Mouse (Mus musculus) limb, embryonic 14.5 days (tissue): Measurements from ENCODE around the gene Olfr281. TPM values are rescaled to one million over a fixed set of nuclear protein-coding genes. Genes with fewer than 3 reads are reported as not detected.

Source experiments
- ATAC-seq: fragments of 200-750 bp; cut with Nextera tagmentation; 2 replicates; pipeline ENCODE4 v1.8.0; 2017; ENCODE audit warnings: low read depth, moderate number of reproducible peaks, moderate TSS enrichment; ENCODE audit not compliant: low FRiP score
- DNase-seq: peaks from one replicate; pipeline ENCODE4 v3.0.0-alpha.2; 2015; ENCODE audit warnings: low spot score
- H3K27ac ChIP-seq: fragments of 300-500 bp; sonication (generic); replicated peaks from 2 replicates; pipeline ENCODE4 v1.5.1; 2014; ENCODE audit warnings: low read depth, mild to moderate bottlenecking, low read length, moderate library complexity, mixed read lengths
- H3K27me3 ChIP-seq: fragments of 300-500 bp; sonication (generic); 2 replicates; pipeline ENCODE4 v1.6.1; 2014; ENCODE audit warnings: low read length, mixed read lengths; ENCODE audit not compliant: control insufficient read depth, insufficient read depth
- H3K36me3 ChIP-seq: fragments of 300-500 bp; sonication (generic); 2 replicates; pipeline ENCODE4 v1.6.1; 2014; ENCODE audit warnings: mild to moderate bottlenecking, low read length, moderate library complexity, mixed read lengths; ENCODE audit not compliant: control insufficient read depth, insufficient read depth
- H3K4me1 ChIP-seq: fragments of 300-500 bp; sonication (generic); 2 replicates; pipeline ENCODE4 v1.6.1; 2014; ENCODE audit warnings: antibody characterized with exemption, low read length, mixed read lengths; ENCODE audit not compliant: control insufficient read depth, insufficient read depth
- H3K4me2 ChIP-seq: fragments of 300-500 bp; sonication (generic); replicated peaks from 2 replicates; pipeline ENCODE4 v1.6.1; 2014; ENCODE audit warnings: low read depth, mild to moderate bottlenecking, low read length, moderate library complexity; ENCODE audit not compliant: severe bottlenecking
- H3K4me3 ChIP-seq: fragments of 300-500 bp; sonication (generic); replicated peaks from 2 replicates; pipeline ENCODE4 v1.5.1; 2014; ENCODE audit warnings: low read length
- H3K9ac ChIP-seq: fragments of 300-500 bp; sonication (generic); 2 replicates; pipeline ENCODE4 v1.6.1; 2014; ENCODE audit warnings: mild to moderate bottlenecking, low read depth, low read length, moderate library complexity; ENCODE audit not compliant: severe bottlenecking
- H3K9me3 ChIP-seq: fragments of 300-500 bp; sonication (generic); 2 replicates; pipeline ENCODE4 v1.6.1; 2016; ENCODE audit warnings: low read length; ENCODE audit not compliant: control insufficient read depth
- POLR2A ChIP-seq: fragments of 200-500 bp; IDR thresholded peaks from 2 replicates; pipeline ENCODE4 v1.8.0; 2012; ENCODE audit warnings: inconsistent platforms, mild to moderate bottlenecking, moderate library complexity, borderline replicate concordance; ENCODE audit not compliant: insufficient read depth, insufficient read length; ENCODE audit errors: extremely low read depth
- WGBS: fragments of 180-500 bp; shearing (Covaris S2); extraction: QIAGEN DNeasy Blood & Tissue Kit; methylation state at CpG from one replicate; pipeline ENCODE4 v1.1.7; 2014; 5-methylcytosine and 5-hydroxymethylcytosine counted together
- polyA plus RNA-seq, 2 experiments: library from polyadenylated mRNA; depleted of rRNA in 1 of 2; stranded (reverse) in 1 of 2; unstranded in 1 of 2; fragments of >200 nt; fragmentation: Nextera tagmentation in 1 of 2; extraction: Ambion mirVana in 1 of 2; gene quantifications; 2 replicates each; pipeline versions ENCODE4 v1.2.1 to v1.2.3; 2012 to 2014

Olfr281 gene
- polyA plus RNA-seq, 2 experiments: not detected

DNA sequence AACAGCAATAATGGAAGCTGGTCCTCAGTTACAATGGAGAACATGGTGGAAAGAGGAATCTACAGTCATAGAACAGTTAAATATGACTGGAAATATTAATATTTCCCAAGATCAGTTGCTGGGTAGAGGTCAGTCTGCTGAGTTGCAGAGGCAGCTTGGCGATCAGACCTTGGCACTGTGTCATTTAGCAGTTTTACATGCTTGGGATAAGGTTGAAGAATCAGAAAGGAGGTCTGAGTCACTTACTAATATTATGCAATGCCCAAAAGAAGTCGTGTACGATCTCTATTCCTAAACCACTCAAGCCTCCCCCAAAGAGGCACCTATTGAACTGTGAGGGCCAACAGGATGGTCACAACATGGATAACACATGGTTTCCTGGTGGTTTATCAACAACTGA, 7.8 kb upstream of the Olfr281 start:
- TF ChIP-seq POLR2A: no peak
- Histone ChIP-seq H3K4me3 (no peak overlapping the region), H3K9ac (no peak overlapping the region), H3K36me3 (no peaks in the 10 kb centered on the region), H3K4me2 (no peak overlapping the region), H3K27me3 (no peaks in the 10 kb centered on the region), H3K27ac (no peak overlapping the region), H3K9me3 (no peaks in the 10 kb centered on the region), H3K4me1 (no peaks in the 10 kb centered on the region)
- 79% methylated on average over 3 of the region's 3 CpGs for WGBS
- DNase-seq: no peak
- no peak for ATAC-seq

DNA sequence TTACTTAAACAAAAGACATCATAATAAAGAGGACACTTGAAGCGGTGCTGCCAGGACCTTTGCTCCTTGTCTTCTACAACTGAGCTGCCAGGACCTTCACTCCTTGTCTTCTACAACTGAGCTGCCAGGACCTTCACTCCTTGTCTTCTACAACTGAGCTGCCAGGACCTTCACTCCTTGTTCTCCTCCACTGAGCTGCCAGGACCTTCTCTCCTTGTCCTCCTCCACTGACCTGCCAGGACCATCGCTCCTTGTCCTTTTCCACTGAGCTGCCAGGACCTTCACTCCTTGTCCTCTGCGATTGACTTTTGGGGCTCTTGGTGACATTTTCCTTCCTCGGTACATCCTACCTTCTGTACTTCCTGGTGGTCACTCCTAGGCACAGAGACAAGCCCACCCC, 3.9 kb upstream of the Olfr281 start:
- ATAC-seq (no peak), DNase-seq (no peak)
- 66% methylated on average over 4 of the region's 4 CpGs for WGBS
- Histone ChIP-seq H3K4me2 (no peak overlapping the region), H3K36me3 (no peaks in the 10 kb centered on the region), H3K9ac (no peak overlapping the region), H3K9me3 (no peaks in the 10 kb centered on the region), H3K4me1 (no peaks in the 10 kb centered on the region), H3K27ac (no peak overlapping the region), H3K27me3 (no peaks in the 10 kb centered on the region), H3K4me3 (no peak overlapping the region)
- TF ChIP-seq POLR2A: no peak

DNA sequence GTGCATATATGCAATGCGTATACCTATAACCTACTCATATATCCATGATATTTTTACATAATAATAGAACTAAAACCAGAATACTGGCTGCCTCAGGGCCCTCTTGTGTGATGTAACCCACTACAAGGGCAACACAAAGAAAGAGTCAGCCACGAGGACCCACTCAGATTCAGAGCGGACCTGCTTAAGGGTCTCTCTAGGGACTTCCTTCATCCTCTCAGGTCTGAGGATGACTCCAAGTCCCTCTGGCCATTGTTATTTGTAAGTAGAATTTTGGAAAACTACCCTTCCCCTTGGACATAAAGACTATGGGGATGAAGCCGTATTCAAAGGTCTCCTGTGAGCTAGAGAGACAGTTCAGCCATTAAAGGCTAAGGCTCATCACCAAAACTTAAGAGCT, 17.2 kb downstream of the Olfr281 start, which contains the start of gene OR5BS1P:
Gene OR5BS1P (plus strand): TSS at position 301 of the 400 bp plus-strand sequence.
- no peaks in the 10 kb centered on the region for H3K36me3 ChIP-seq
- DNase-seq: no peak

DNA sequence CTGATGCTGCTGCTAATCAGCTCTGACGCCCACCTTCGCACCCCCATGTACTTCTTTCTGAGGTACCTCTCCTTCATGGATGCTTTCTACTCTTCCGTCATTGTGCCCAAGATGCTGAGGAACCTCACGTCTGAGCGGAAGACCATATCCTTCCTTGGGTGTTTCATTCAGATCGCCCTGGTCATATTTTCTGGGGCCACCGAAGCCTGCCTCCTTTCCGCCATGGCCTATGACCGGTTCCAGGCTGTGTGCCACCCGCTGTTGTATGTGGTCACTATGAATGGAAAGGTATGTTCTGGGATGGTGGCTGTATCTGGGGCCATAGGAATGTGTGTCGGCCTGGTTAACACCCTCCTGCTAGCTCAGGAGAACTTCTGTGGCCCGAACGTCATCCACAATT, 19.2 kb downstream of the Olfr281 start:
- TF ChIP-seq POLR2A: no peak
- H3K4me2 ChIP-seq: no peak overlapping the region
- no peak overlapping the region for H3K4me3 ChIP-seq
- DNase-seq (no peak), ATAC-seq (no peak)
- H3K9ac ChIP-seq: no peak overlapping the region
- no peak overlapping the region for H3K27ac ChIP-seq
- H3K4me1 ChIP-seq: no peaks in the 10 kb centered on the region
- no peaks in the 10 kb centered on the region for H3K36me3 ChIP-seq
- WGBS: 88% methylated on average over 13 of the region's 13 CpGs
- no peaks in the 10 kb centered on the region for H3K27me3 ChIP-seq
- H3K9me3 ChIP-seq: no peaks in the 10 kb centered on the region

More for the DNA sequence above, 17.2 kb downstream of the Olfr281 start, which contains the start of gene OR5BS1P:
- Histone ChIP-seq H3K4me1 (no peaks in the 10 kb centered on the region), H3K9ac (no peak within 1 kb of the TSS), H3K27ac (no peak within 1 kb of the TSS), H3K4me2 (no peak within 1 kb of the TSS), H3K4me3 (no peak within 1 kb of the TSS), H3K27me3 (no peaks in the 10 kb centered on the region), H3K9me3 (no peaks in the 10 kb centered on the region)
- 93% methylated on average over 4 of the region's 4 CpGs for WGBS
- TF ChIP-seq POLR2A: no peak
- ATAC-seq: no peak

DNA sequence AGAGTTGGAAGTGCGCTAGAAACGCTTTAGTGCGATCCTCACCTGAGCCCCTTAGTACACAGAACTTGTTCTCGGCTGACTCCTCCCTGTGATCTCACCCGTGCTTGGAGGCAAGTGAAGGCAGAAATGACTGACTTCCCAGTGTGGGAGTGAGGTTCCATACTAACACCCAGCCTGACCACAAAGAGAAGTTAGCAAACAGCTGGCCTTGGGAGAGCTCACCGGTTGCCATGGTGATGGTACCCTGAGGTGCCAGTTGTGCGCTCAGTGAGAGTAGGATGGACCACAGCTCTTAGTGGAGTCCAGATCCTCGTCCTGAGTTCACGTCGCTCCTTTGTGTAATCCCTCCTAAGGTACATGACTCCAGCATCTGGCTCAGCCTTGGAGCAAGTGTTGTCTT, 22.6 kb downstream of the Olfr281 start:
- no peak overlapping the region for H3K4me2 ChIP-seq
- no peaks in the 10 kb centered on the region for H3K27me3 ChIP-seq
- H3K27ac ChIP-seq: no peak overlapping the region
- no peaks in the 10 kb centered on the region for H3K9me3 ChIP-seq
- no peak for DNase-seq
- WGBS: 75% methylated on average over 10 of the region's 10 CpGs
- no peaks in the 10 kb centered on the region for H3K36me3 ChIP-seq
- no peak for ATAC-seq
- TF ChIP-seq POLR2A: no peak
- H3K9ac ChIP-seq: no peak overlapping the region
- no peak overlapping the region for H3K4me3 ChIP-seq
- no peaks in the 10 kb centered on the region for H3K4me1 ChIP-seq

DNA sequence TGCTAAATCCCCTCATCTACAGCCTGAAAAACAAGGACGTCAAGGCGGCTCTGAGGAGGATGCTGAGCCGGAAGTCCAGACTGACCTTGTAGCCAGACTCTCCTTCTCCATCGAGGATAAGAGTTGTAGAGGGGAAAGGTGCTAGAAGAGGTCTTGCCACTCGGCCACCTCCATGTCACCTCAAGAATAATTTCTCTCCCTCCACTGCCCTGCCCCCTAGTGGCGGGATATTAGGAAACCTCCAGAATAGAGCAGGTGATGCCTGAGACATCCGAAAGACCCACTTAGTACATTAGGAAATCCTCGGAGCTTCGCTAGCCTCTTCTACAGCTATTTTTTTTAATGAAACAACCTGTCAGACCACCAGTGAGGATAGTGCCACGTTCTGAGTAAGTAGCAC, 23.0 kb downstream of the Olfr281 start:
- no peak overlapping the region for H3K27ac ChIP-seq
- no peak overlapping the region for H3K9ac ChIP-seq
- no peaks in the 10 kb centered on the region for H3K4me1 ChIP-seq
- 50% methylated on average over 10 of the region's 10 CpGs for WGBS
- H3K4me2 ChIP-seq: no peak overlapping the region
- DNase-seq (no peak), ATAC-seq (no peak)
- no peak overlapping the region for H3K4me3 ChIP-seq
- no peaks in the 10 kb centered on the region for H3K36me3 ChIP-seq
- no peaks in the 10 kb centered on the region for H3K27me3 ChIP-seq
- H3K9me3 ChIP-seq: no peaks in the 10 kb centered on the region
- no peak for TF ChIP-seq POLR2A
